Mouse (Mus musculus) urinary bladder, postnatal 4 days (tissue): Measurements from ENCODE around the gene Gm21083.
"Not testable (repeated sequence)": the region's sequence is repeated elsewhere in the genome, so short reads cannot be mapped to it uniquely, and the experiment has no call there.

ENCODE experiments used
- DNase-seq, 2 experiments: peaks; one replicate each; pipeline ENCODE4 v3.0.0; 2021 to 2022; ENCODE audit warnings: low spot score in 2 of 2

The Gm21083 gene

DNA sequence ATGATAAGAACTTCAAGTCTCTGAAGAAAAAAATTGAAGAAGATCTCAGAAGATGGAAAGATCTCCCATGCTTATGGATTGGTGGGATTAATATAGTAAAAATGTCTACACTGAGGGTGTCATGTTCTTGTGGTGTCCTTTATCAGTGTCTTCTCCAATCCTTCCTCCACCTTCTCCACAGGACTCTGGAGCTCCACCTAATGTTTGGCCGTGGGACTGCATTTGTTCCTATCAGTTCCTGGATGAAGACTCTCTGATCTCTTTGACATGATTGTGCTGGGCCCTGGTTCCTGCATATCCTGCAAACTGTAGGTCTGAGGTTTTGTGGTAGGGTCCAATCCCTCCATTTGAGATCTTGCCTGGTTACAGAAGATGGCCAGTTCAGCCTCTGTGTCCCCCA is 51.0 kb downstream of the Gm21083 start:
- not testable (repeated sequence) for DNase-seq

DNA sequence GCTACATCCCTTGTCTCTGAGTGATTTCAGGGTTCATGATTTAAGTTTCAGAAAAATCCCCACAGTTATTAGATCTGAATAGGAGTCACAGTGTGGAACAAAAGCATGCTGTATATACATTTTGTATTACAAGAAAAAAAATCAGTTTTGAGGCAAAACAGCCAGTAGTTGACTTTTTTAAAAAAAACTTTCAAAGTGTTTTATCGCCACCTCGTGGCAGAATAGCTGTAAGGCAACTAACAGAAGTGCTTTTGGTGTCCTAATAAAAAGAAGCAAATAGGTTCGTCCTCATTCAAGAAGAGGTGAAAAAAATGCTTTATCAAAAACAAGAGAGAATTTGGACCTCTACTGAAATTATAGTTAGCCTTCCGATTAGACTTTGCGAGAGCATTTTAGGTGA is 52.9 kb downstream of the Gm21083 start:
- not testable (repeated sequence) for DNase-seq
